ENCODE assay signal across 10 mouse cellular contexts in genomic region chr8:104070201-104070865, GRCm38 (mm10). TPM values are rescaled to one million over a fixed set of nuclear protein-coding genes. Genes with fewer than 3 reads are reported as not detected.
A peak's percentile ranks its signal among the peaks of the same experiment; 100 is the strongest.
DNase-seq lines count a peak whose midpoint lies in the region; ATAC-seq and TF ChIP-seq lines count a peak whose summit lies in the region.
"Not testable (repeated sequence)": the region's sequence is repeated elsewhere in the genome, so short reads cannot be mapped to it uniquely, and the experiment has no call there.
"Had no signal": no experiment of that assay in that cellular context is flagged by ENCODE, and none has a peak within 500 bp of the region (broad histone marks: within the 10 kb centered on the region; RNA-seq: fewer than 3 reads in every experiment).

No protein-coding gene starts in this region.

- H3K4me3 ChIP-seq in embryonic facial prominence, embryonic 13.5 days; embryonic facial prominence, embryonic 15.5 days (replicated peaks); limb, embryonic 13.5 days; lung, embryonic 14.5 days (ENCODE audit: low read depth, low read length): not testable (repeated sequence)

- DNase-seq in NIH3T3 (ENCODE audit: low read depth): peak; percentile 30
- DNase-seq in heart, adult 11 months: peak; percentile 63
- peak; percentile 68 for DNase-seq in lung, embryonic 14.5 days
- peak; percentile 1 for DNase-seq in right cerebral cortex, postnatal 4 days
- DNase-seq in testis, postnatal 14 days (ENCODE audit: low spot score): peak; percentile 29

- ATAC-seq in embryonic facial prominence, embryonic 13.5 days (ENCODE audit: insufficient number of reproducible peaks, insufficient read depth, low FRiP score, low TSS enrichment, low read depth); embryonic facial prominence, embryonic 15.5 days (ENCODE audit: insufficient number of reproducible peaks, low FRiP score, low TSS enrichment, low read depth); limb, embryonic 13.5 days (ENCODE audit: low FRiP score, low read depth): not testable (repeated sequence)
- ATAC-seq in lung, embryonic 14.5 days (ENCODE audit: insufficient read depth): 0 out of 2 replicates have a peak, but pooled peaks have one; percentile 28

- H3K4me2 ChIP-seq in embryonic facial prominence, embryonic 13.5 days; embryonic facial prominence, embryonic 15.5 days (replicated peaks); limb, embryonic 13.5 days (replicated peaks); lung, embryonic 14.5 days: not testable (repeated sequence)

- H3K4me1 ChIP-seq in embryonic facial prominence, embryonic 13.5 days; lung, embryonic 14.5 days (ENCODE audit: insufficient read depth): not testable (repeated sequence)
- H3K4me1 ChIP-seq in embryonic facial prominence, embryonic 15.5 days: peaks cover 23% of the 10 kb centered on the region
- peaks cover 16% of the 10 kb centered on the region for H3K4me1 ChIP-seq in limb, embryonic 13.5 days

- WGBS in embryonic facial prominence, embryonic 13.5 days: 55% methylated on average over 9 of the region's 9 CpGs
- 43% methylated on average over 8 of the region's 9 CpGs for WGBS in embryonic facial prominence, embryonic 15.5 days
- WGBS in limb, embryonic 13.5 days: 38% methylated on average over 8 of the region's 9 CpGs
- WGBS in lung, embryonic 14.5 days: 54% methylated on average over 8 of the region's 9 CpGs

- H3K9ac ChIP-seq in embryonic facial prominence, embryonic 13.5 days; embryonic facial prominence, embryonic 15.5 days; limb, embryonic 13.5 days; lung, embryonic 14.5 days: not testable (repeated sequence)

- H3K27me3 ChIP-seq in embryonic facial prominence, embryonic 13.5 days; embryonic facial prominence, embryonic 15.5 days; limb, embryonic 13.5 days; lung, embryonic 14.5 days (ENCODE audit: insufficient read depth, low read length): not testable (repeated sequence)

- not testable (repeated sequence) for TF ChIP-seq CTCF in lung, embryonic 14.5 days (IDR thresholded peaks at IDR 0.05; ENCODE audit: low read depth)

- peak overlapping the region; percentile 48; the same call in 1 of the 2 replicates for H3K27ac ChIP-seq in embryonic facial prominence, embryonic 13.5 days
- 0 out of 2 replicates have a peak overlapping the region, but pooled peaks have one; percentile 22 for H3K27ac ChIP-seq in embryonic facial prominence, embryonic 15.5 days (replicated peaks)
- H3K27ac ChIP-seq in limb, embryonic 13.5 days: peak overlapping the region; percentile 3; the same call in 1 of the 2 replicates
- H3K27ac ChIP-seq in lung, embryonic 14.5 days (ENCODE audit: low read depth): not testable (repeated sequence)

- H3K9me3 ChIP-seq in embryonic facial prominence, embryonic 13.5 days; embryonic facial prominence, embryonic 15.5 days (replicated peaks); limb, embryonic 13.5 days; lung, embryonic 14.5 days (ENCODE audit: low read depth, low read length): not testable (repeated sequence)

- H3K36me3 ChIP-seq in embryonic facial prominence, embryonic 13.5 days; embryonic facial prominence, embryonic 15.5 days; limb, embryonic 13.5 days; lung, embryonic 14.5 days (ENCODE audit: insufficient read depth): not testable (repeated sequence)

RNA-seq across cellular contexts. Expression of gene Cdh5, which starts 31.1 kb away (rescaled TPM):
- polyA plus RNA-seq in embryonic facial prominence, embryonic 13.5 days (2015; fragmentation: Nextera tagmentation; extraction: Ambion mirVana): 25.1 and 28.3 TPM in 2 replicates
- polyA plus RNA-seq in embryonic facial prominence, embryonic 15.5 days (2015; fragmentation: Nextera tagmentation; extraction: Ambion mirVana): 32.7 and 33.3 TPM in 2 replicates
- polyA plus RNA-seq in limb, embryonic 13.5 days (2015; fragmentation: Nextera tagmentation; extraction: Ambion mirVana): 25.5 and 26.4 TPM in 2 replicates
- 69.8 and 71.5 TPM in 2 replicates for polyA plus RNA-seq in lung, embryonic 14.5 days (2014; fragmentation: Nextera tagmentation; extraction: Ambion mirVana)
- polyA plus RNA-seq: CD4-positive, CD25-positive, alpha-beta regulatory T cell, adult 4 months; G1E had no signal

Comparison
In these comparisons a context has a peak if more than half of its experiments do, and no peak if none do; other contexts are left out.
1. DNase-seq: peak in every context shown above with its lines; median percentile 68 in lung, embryonic 14.5 days; 63 in heart, adult 11 months; 30 in NIH3T3; 29 in testis, postnatal 14 days; 1 in right cerebral cortex, postnatal 4 days.